Mouse (Mus musculus): ENCODE results near the gene Xpc. TPM values are rescaled to one million over a fixed set of nuclear protein-coding genes. Genes with fewer than 3 reads are reported as not detected.

Xpc gene
- polyA plus RNA-seq, 2 experiments, result 11.6 to 14.2 TPM

- 32% methylated on average over 2 of the region's 2 CpGs for WGBS
- H3K27ac ChIP-seq (replicated peaks; ENCODE audit: low read depth, low read length), result no peak overlapping the region
These were observed 18.1 kb upstream of the Xpc start for GRCm38 (mm10) chr6:91533771-91534170.

DNA sequence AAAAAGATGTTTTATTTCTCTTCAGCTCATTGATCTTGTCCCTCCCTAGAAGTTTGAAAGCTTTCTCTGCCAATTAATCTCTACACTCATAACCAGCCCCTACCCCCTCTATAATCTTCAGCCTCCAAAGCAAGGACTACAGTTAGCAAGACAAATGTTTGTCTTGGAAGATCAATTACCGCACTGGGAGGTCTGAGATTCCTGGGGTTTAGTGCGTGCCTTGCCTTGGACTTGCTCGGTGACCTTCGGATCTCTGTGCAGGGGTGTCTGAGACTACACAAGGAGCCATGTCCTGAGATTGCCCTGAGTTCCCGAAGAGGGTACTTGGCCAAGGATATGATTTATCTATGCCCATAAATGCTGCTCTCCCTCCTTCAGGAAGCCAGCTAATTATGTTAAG lies 17.7 kb upstream of the Xpc start:
- no peaks in the 10 kb centered on the region for H3K36me3 ChIP-seq (ENCODE audit: control insufficient read depth, insufficient read depth, low read length)
- no peak overlapping the region for H3K4me2 ChIP-seq (replicated peaks; ENCODE audit: low read depth, low read length, severe bottlenecking)
- 49% methylated on average over 5 of the region's 5 CpGs for WGBS
- no peak overlapping the region for H3K27ac ChIP-seq (replicated peaks; ENCODE audit: low read depth, low read length)
- H3K4me3 ChIP-seq (replicated peaks; ENCODE audit: low read length), result no peak overlapping the region
- no peak overlapping the region for H3K9ac ChIP-seq (ENCODE audit: low read depth, low read length, severe bottlenecking)
- H3K9me3 ChIP-seq (ENCODE audit: control insufficient read depth, low read length), result no peaks in the 10 kb centered on the region
- DNase-seq (ENCODE audit: low spot score) (no peak), ATAC-seq (ENCODE audit: low FRiP score, low read depth) (peak; percentile 41)
- 0 out of 2 replicates have a peak, but pooled peaks cover 5% of the 10 kb centered on the region for H3K4me1 ChIP-seq (ENCODE audit: control insufficient read depth, insufficient read depth, low read length)
- TF ChIP-seq POLR2A (IDR thresholded peaks at IDR 0.05; ENCODE audit: borderline replicate concordance, extremely low read depth, insufficient read depth, insufficient read length), result no peak
- no peaks in the 10 kb centered on the region for H3K27me3 ChIP-seq (ENCODE audit: control insufficient read depth, insufficient read depth, low read length)

More at GRCm38 (mm10) chr6:91533771-91534170, 18.1 kb upstream of the Xpc start:
- no peak overlapping the region for H3K9ac ChIP-seq (ENCODE audit: low read depth, low read length, severe bottlenecking)
- no peaks in the 10 kb centered on the region for H3K27me3 ChIP-seq (ENCODE audit: control insufficient read depth, insufficient read depth, low read length)
- no peak overlapping the region for H3K4me2 ChIP-seq (replicated peaks; ENCODE audit: low read depth, low read length, severe bottlenecking)
- H3K4me1 ChIP-seq (ENCODE audit: control insufficient read depth, insufficient read depth, low read length), result 0 out of 2 replicates have a peak, but pooled peaks cover 5% of the 10 kb centered on the region
- ATAC-seq (ENCODE audit: low FRiP score, low read depth), result no peak
- no peaks in the 10 kb centered on the region for H3K36me3 ChIP-seq (ENCODE audit: control insufficient read depth, insufficient read depth, low read length)
- no peak for TF ChIP-seq POLR2A (IDR thresholded peaks at IDR 0.05; ENCODE audit: borderline replicate concordance, extremely low read depth, insufficient read depth, insufficient read length)
- no peak for DNase-seq (ENCODE audit: low spot score)
- H3K4me3 ChIP-seq (replicated peaks; ENCODE audit: low read length), result no peak overlapping the region
- H3K9me3 ChIP-seq (ENCODE audit: control insufficient read depth, low read length), result no peaks in the 10 kb centered on the region

- no peak for ATAC-seq (ENCODE audit: low FRiP score, low read depth)
These were observed 17.0 kb upstream of the Xpc start for GRCm38 (mm10) chr6:91532661-91533060.

GRCm38 (mm10) chr6:91531276-91531675 lies 15.6 kb upstream of the Xpc start:
- no peak for TF ChIP-seq POLR2A (IDR thresholded peaks at IDR 0.05; ENCODE audit: borderline replicate concordance, extremely low read depth, insufficient read depth, insufficient read length)
- Histone ChIP-seq H3K36me3 (ENCODE audit: control insufficient read depth, insufficient read depth, low read length) (no peaks in the 10 kb centered on the region), H3K4me3 (replicated peaks; ENCODE audit: low read length) (no peak overlapping the region), H3K9me3 (ENCODE audit: control insufficient read depth, low read length) (no peaks in the 10 kb centered on the region), H3K27ac (replicated peaks; ENCODE audit: low read depth, low read length) (no peak overlapping the region), H3K4me1 (ENCODE audit: control insufficient read depth, insufficient read depth, low read length) (0 out of 2 replicates have a peak, but pooled peaks cover 5% of the 10 kb centered on the region), H3K9ac (ENCODE audit: low read depth, low read length, severe bottlenecking) (no peak overlapping the region), H3K27me3 (ENCODE audit: control insufficient read depth, insufficient read depth, low read length) (no peaks in the 10 kb centered on the region), H3K4me2 (replicated peaks; ENCODE audit: low read depth, low read length, severe bottlenecking) (no peak overlapping the region)
- no peak for ATAC-seq (ENCODE audit: low FRiP score, low read depth)
- DNase-seq (ENCODE audit: low spot score), result no peak
- WGBS, result 81% methylated on average over 6 of the region's 6 CpGs

More at GRCm38 (mm10) chr6:91532661-91533060, 17.0 kb upstream of the Xpc start:
- Histone ChIP-seq H3K4me2 (replicated peaks; ENCODE audit: low read depth, low read length, severe bottlenecking) (no peak overlapping the region), H3K27ac (replicated peaks; ENCODE audit: low read depth, low read length) (no peak overlapping the region), H3K27me3 (ENCODE audit: control insufficient read depth, insufficient read depth, low read length) (no peaks in the 10 kb centered on the region), H3K4me1 (ENCODE audit: control insufficient read depth, insufficient read depth, low read length) (0 out of 2 replicates have a peak, but pooled peaks cover 5% of the 10 kb centered on the region), H3K9me3 (ENCODE audit: control insufficient read depth, low read length) (no peaks in the 10 kb centered on the region), H3K4me3 (replicated peaks; ENCODE audit: low read length) (no peak overlapping the region), H3K36me3 (ENCODE audit: control insufficient read depth, insufficient read depth, low read length) (no peaks in the 10 kb centered on the region), H3K9ac (ENCODE audit: low read depth, low read length, severe bottlenecking) (no peak overlapping the region)
- 67% methylated on average over 6 of the region's 6 CpGs for WGBS
- DNase-seq (ENCODE audit: low spot score), result no peak
- no peak for TF ChIP-seq POLR2A (IDR thresholded peaks at IDR 0.05; ENCODE audit: borderline replicate concordance, extremely low read depth, insufficient read depth, insufficient read length)

GRCm38 (mm10) chr6:91530673-91531072 lies 15.0 kb upstream of the Xpc start:
- DNase-seq (ENCODE audit: low spot score), result no peak
- no peak for ATAC-seq (ENCODE audit: low FRiP score, low read depth)
- Histone ChIP-seq H3K9ac (ENCODE audit: low read depth, low read length, severe bottlenecking) (no peak overlapping the region), H3K4me2 (replicated peaks; ENCODE audit: low read depth, low read length, severe bottlenecking) (no peak overlapping the region), H3K27me3 (ENCODE audit: control insufficient read depth, insufficient read depth, low read length) (no peaks in the 10 kb centered on the region), H3K9me3 (ENCODE audit: control insufficient read depth, low read length) (no peaks in the 10 kb centered on the region), H3K27ac (replicated peaks; ENCODE audit: low read depth, low read length) (no peak overlapping the region), H3K4me1 (ENCODE audit: control insufficient read depth, insufficient read depth, low read length) (0 out of 2 replicates have a peak, but pooled peaks cover 5% of the 10 kb centered on the region), H3K36me3 (ENCODE audit: control insufficient read depth, insufficient read depth, low read length) (no peaks in the 10 kb centered on the region; the same call in 1 of the 2 replicates), H3K4me3 (replicated peaks; ENCODE audit: low read length) (no peak overlapping the region)
- WGBS, result 89% methylated on average over 8 of the region's 8 CpGs
- TF ChIP-seq POLR2A (IDR thresholded peaks at IDR 0.05; ENCODE audit: borderline replicate concordance, extremely low read depth, insufficient read depth, insufficient read length), result no peak
